Mouse (Mus musculus) liver, embryonic 16.5 days (tissue): ENCODE measurements around the gene Grik5. TPM values are rescaled to one million over a fixed set of nuclear protein-coding genes. Genes with fewer than 3 reads are reported as not detected.

Source experiments
- ATAC-seq: fragments of 200-750 bp; cut with Nextera tagmentation; 2 replicates; pipeline ENCODE4 v1.8.0; 2017; ENCODE audit warnings: low read depth, mild to moderate bottlenecking, moderate number of reproducible peaks, moderate library complexity
- H3K27ac ChIP-seq: fragments of 300-500 bp; sonication (generic); 2 replicates; pipeline ENCODE4 v1.5.1; 2014; ENCODE audit warnings: mild to moderate bottlenecking, low read length
- H3K27me3 ChIP-seq: fragments of 300-500 bp; sonication (generic); 2 replicates; pipeline ENCODE4 v1.6.1; 2014; ENCODE audit warnings: low read depth, low read length, mixed read lengths; ENCODE audit not compliant: control insufficient read depth, insufficient read depth
- H3K36me3 ChIP-seq: fragments of 300-500 bp; sonication (generic); 2 replicates; pipeline ENCODE4 v1.6.1; 2014; ENCODE audit warnings: mild to moderate bottlenecking; ENCODE audit not compliant: control insufficient read depth, insufficient read depth
- H3K4me1 ChIP-seq: fragments of 300-500 bp; sonication (generic); 2 replicates; pipeline ENCODE4 v1.6.1; 2014; ENCODE audit warnings: low read depth, low read length, mixed read lengths; ENCODE audit not compliant: control insufficient read depth
- H3K4me2 ChIP-seq: fragments of 300-500 bp; sonication (generic); 2 replicates; pipeline ENCODE4 v1.6.1; 2014; ENCODE audit warnings: low read depth, low read length, mixed read lengths
- H3K4me3 ChIP-seq: fragments of 300-500 bp; sonication (generic); 2 replicates; pipeline ENCODE4 v1.5.1; 2014; ENCODE audit warnings: low read depth, mild to moderate bottlenecking, low read length
- H3K9ac ChIP-seq: fragments of 300-500 bp; sonication (generic); 2 replicates; pipeline ENCODE4 v1.6.1; 2014; ENCODE audit warnings: low read depth, low read length
- H3K9me3 ChIP-seq: fragments of 300-500 bp; sonication (generic); replicated peaks from 2 replicates; pipeline ENCODE4 v1.6.1; 2016; ENCODE audit warnings: low read length; ENCODE audit not compliant: control insufficient read depth
- WGBS: fragments of 180-500 bp; shearing (Covaris S2); extraction: QIAGEN DNeasy Blood & Tissue Kit; methylation state at CpG from one replicate; pipeline ENCODE4 v1.1.7; 2014; ENCODE audit not compliant: insufficient replicate concordance; 5-methylcytosine and 5-hydroxymethylcytosine counted together
- polyA plus RNA-seq: library from polyadenylated mRNA; unstranded; fragments of >200 nt; fragmentation: Nextera tagmentation; extraction: Ambion mirVana; gene quantifications from 2 replicates; pipeline ENCODE4 v1.2.1, GENCODE M21; 2015

The Grik5 gene
- polyA plus RNA-seq, 1 experiment from 2014 or later: 0.92 TPM

DNA sequence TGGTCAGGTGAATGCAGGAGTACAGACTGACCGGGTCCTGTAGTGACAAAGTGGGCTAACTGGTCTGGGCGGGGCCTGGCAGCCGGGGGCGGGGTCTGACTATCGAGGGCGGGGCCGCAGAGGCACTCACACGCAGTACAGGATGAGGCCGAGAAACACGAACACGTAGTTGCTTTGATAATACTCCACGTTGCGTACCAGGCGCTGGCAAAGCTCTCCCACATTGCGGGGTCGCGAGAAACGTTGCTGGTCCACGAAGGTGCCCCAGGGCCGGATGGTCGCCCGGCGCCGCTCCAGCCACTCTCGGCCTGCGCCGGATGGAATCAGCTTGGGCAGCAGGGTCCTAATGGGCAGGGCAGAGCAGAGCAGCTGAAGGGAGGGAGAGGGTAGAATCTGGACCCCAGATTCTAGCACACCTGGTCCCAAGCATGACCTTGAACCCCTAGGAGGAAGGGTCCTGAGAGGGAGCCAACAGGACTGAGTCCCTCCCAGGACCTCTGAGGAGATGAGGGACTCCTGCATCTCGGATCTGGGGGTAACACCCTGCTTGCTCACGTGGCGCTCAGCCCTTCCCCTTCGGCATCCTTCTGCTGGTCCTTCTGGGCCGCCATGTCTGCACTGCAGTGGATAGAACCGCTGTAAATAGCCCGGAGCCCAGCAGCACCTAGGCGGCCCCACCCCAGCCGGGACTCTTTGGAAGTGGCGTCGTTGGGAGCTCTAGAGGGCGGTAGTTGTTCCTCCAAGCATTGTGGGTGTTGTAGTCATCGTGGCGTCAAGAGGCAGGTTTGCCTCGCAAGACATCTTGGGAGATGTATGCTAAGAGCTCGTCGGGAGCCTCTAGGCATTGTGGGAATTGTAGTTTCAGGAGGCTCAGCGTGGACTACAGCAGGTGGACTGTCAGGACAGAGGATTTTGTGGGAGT lies 99.9 kb downstream of the Grik5 start, which contains the start of gene Rabac1:
Gene Rabac1, minus strand, starts transcription at position 783 of the 922 bp plus-strand sequence.
- Histone ChIP-seq H3K9me3 (no peaks in the 10 kb centered on the region), H3K4me2 (peak within 1 kb of the TSS; percentile 69), H3K9ac (peak within 1 kb of the TSS; percentile 56), H3K4me3 (peak within 1 kb of the TSS; percentile 64), H3K27me3 (no peaks in the 10 kb centered on the region), H3K27ac (peak within 1 kb of the TSS; percentile 30), H3K4me1 (peaks cover 13% of the 10 kb centered on the region), H3K36me3 (no peaks in the 10 kb centered on the region)
- peak; percentile 94 for ATAC-seq
- under 1% methylated on average over 45 of the region's 45 CpGs for WGBS

DNA sequence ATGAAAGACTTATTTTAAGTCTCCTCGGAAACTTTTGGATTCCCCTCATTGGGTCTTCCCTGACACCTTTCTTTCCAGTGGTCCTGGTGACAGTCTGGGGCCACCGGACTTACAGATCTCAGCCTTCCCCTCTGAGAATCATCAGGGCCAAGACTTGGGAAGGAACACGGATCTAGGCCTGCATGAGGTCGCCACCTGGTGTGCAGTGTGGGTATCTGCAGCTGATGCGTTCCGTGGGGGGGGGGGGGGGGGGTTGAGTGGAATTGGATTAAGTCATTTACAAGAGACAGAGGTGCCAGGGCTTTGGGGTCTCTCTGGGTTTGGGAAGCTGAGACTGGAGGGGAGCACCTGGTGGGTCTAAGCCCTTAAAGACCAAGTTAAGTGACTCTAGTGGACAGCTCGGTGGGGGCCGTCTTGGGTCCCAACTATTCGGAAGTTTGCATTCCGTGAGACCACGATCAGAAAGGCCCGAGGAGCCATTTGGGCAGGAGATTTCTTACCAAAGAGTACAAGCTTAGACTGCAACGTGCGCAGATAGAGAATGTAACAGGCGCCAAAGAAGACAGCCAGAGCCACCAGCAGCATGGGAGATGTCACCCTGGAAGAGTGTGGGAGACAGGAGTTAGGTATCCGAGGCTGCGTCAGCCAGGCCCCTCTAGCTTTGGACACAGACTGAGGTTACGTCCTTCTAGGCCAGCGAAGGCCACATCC lies 100.7 kb downstream of the Grik5 start:
- H3K4me1 ChIP-seq: peaks cover 13% of the 10 kb centered on the region
- peak overlapping the region; percentile 56 for H3K9ac ChIP-seq
- H3K9me3 ChIP-seq: no peaks in the 10 kb centered on the region
- peak overlapping the region; percentile 64 for H3K4me3 ChIP-seq
- peak overlapping the region; percentile 30; the same call in 1 of the 2 replicates for H3K27ac ChIP-seq
- no peaks in the 10 kb centered on the region for H3K27me3 ChIP-seq
- 7% methylated on average over 19 of the region's 19 CpGs for WGBS
- no peak for ATAC-seq
- peak overlapping the region; percentile 69 for H3K4me2 ChIP-seq
- H3K36me3 ChIP-seq: no peaks in the 10 kb centered on the region

DNA sequence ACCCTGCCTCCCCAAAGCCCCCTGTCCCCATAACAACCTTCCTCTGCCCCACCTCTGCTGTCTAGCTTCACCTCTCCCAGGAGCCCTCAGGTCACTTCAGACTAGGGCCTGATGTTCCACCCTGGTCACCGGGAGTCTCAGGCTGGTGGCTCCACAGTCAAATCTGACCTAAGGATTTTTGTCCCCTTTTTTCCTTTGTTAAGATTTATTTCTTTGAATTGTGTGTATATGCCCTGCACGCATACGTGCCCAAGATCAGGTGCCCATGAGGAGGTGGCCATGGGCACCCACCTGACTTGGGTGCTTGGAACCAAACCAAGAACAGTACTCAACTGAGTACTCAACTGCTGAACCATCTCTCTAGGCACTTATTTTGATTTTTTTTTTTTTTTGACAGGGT lies 101.8 kb downstream of the Grik5 start:
- WGBS: 75% methylated on average over 3 of the region's 3 CpGs
- H3K4me2 ChIP-seq: no peak overlapping the region
- no peak overlapping the region for H3K4me3 ChIP-seq
- no peak for ATAC-seq
- H3K9me3 ChIP-seq: no peaks in the 10 kb centered on the region
- no peaks in the 10 kb centered on the region for H3K27me3 ChIP-seq
- H3K27ac ChIP-seq: no peak overlapping the region
- no peak overlapping the region for H3K9ac ChIP-seq
- peaks cover 13% of the 10 kb centered on the region for H3K4me1 ChIP-seq
- no peaks in the 10 kb centered on the region for H3K36me3 ChIP-seq

DNA sequence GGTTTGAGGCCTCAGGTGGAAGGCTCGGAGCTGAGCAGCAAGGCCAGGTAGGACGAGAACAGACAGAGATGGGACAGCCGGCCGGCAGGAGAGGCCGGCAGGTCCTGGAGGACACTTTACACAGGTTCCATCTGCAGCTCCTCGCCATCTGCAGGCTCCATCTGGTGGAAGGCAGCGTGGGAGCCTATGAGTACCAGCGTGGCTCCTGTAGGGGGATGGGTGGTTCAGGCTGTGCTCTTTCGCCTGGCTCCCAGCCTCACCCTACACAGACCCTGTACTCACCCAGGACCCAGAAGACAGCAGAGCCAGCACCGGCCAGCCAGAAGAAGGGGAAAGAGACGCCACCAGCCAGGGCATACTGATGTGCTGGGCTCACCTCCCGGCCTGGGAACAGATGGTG lies 102.3 kb downstream of the Grik5 start:
- Histone ChIP-seq H3K4me2 (no peak overlapping the region), H3K4me3 (no peak overlapping the region), H3K27me3 (no peaks in the 10 kb centered on the region), H3K4me1 (peaks cover 10% of the 10 kb centered on the region), H3K27ac (no peak overlapping the region), H3K36me3 (no peaks in the 10 kb centered on the region), H3K9ac (no peak overlapping the region), H3K9me3 (no peaks in the 10 kb centered on the region)
- 74% methylated on average over 12 of the region's 12 CpGs for WGBS
- ATAC-seq: no peak

DNA sequence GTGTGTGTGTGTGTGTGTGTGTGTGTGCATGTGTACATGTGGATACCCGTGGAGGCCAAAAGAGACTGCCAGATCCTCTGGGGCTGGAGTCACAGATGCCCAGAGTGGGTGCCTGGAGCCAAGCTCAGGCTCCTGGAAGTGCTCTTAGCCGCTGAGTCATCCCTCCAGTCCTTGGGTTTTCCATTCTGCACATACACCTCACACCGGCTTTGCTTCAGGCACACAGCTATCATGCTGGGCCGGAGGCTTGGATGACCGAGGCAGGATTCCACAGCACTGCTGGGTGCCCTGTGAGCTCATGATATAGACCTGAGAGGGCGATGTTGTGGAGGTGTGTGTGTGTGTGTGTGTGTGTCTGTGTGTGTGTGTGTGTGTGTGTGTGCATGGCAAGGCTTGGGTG lies 103.7 kb downstream of the Grik5 start:
- H3K4me2 ChIP-seq: no peak overlapping the region
- ATAC-seq: no peak
- H3K9me3 ChIP-seq: no peaks in the 10 kb centered on the region
- H3K36me3 ChIP-seq: no peaks in the 10 kb centered on the region
- no peak overlapping the region for H3K4me3 ChIP-seq
- H3K4me1 ChIP-seq: peaks cover 10% of the 10 kb centered on the region
- H3K27ac ChIP-seq: no peak overlapping the region
- 66% methylated on average over 6 of the region's 6 CpGs for WGBS
- H3K9ac ChIP-seq: no peak overlapping the region
- no peaks in the 10 kb centered on the region for H3K27me3 ChIP-seq

DNA sequence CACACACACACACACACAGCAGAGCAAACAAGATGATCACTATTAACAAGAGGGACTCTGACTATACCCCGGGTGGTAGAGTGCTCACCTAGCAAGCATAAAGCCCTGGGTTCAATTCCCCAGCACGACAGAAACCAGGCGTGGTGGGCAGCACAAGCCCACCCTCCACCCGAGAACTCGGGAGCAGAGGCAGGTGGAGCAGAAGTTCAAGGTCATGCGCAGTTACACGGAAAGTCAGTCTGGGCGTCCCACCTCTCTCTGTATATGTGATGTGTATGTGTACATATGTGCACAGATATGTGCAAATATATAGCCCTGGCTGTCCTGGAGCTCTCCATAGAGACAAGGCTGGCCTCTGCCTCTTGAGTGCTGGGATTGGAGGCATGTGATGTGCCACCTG lies 104.2 kb downstream of the Grik5 start:
- H3K4me3 ChIP-seq: no peak overlapping the region
- ATAC-seq: no peak
- H3K4me2 ChIP-seq: no peak overlapping the region
- no peak overlapping the region for H3K27ac ChIP-seq
- H3K9ac ChIP-seq: no peak overlapping the region
- H3K9me3 ChIP-seq: no peaks in the 10 kb centered on the region
- no peaks in the 10 kb centered on the region for H3K36me3 ChIP-seq
- H3K4me1 ChIP-seq: peaks cover 10% of the 10 kb centered on the region
- WGBS: 60% methylated on average over 8 of the region's 8 CpGs
- no peaks in the 10 kb centered on the region for H3K27me3 ChIP-seq

DNA sequence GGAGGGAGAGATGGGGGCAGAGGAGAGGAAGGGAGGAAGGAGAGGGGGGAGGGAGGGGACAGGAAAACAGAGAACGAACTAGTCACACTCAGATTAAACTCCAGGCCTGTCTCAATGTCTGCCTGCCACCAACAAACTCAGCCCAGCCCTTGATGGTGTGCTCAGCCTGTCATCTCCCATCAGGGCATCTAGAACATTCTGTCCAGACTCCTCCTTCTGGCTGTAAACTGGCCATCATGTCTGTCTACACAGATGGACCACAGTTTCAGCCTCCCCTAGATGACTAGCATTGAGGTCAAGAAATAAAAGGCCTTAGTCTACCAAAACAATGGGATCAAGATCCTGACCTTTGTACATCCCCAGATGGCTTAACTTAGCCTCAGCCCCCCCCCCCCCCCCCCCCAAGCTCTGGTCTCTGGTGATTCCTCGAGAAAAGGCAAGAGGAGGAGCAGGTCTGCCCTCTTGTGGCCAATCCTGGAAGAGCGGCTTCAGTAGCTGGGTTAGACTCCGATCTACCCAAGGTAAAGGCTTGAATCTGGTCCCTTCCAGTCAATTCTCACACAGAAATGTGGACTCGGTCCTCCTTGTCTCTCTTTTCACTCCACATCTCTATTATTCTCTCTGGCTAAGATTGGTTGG lies 107.1 kb downstream of the Grik5 start:
- H3K9me3 ChIP-seq: no peaks in the 10 kb centered on the region
- no peak overlapping the region for H3K9ac ChIP-seq
- H3K4me3 ChIP-seq: no peak overlapping the region
- WGBS: 7% methylated on average over 5 of the region's 5 CpGs
- H3K4me1 ChIP-seq: no peaks in the 10 kb centered on the region
- no peak overlapping the region for H3K4me2 ChIP-seq
- no peak overlapping the region for H3K27ac ChIP-seq
- H3K27me3 ChIP-seq: no peaks in the 10 kb centered on the region
- no peaks in the 10 kb centered on the region for H3K36me3 ChIP-seq
- ATAC-seq: no peak

DNA sequence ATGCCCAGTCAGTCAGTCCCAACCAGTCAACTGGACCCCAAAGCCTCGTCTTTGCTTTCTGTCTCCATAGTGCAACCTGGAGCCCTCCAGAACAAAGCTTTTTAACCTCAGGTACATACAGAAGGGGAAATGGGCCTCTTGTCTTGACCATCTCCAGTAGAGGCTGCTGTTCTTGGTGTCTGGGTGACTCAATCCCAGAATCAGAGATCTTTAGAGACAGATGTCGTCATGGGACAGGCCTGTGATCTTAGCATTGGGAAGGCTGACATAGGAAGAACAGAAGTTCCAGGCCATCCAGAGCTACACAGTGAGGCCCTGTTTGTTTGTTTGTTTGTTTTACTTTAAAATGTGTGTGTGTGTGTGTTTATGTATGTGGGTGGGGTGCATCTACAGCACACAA lies 107.9 kb downstream of the Grik5 start:
- ATAC-seq: no peak
- H3K4me2 ChIP-seq: no peak overlapping the region
- H3K27me3 ChIP-seq: no peaks in the 10 kb centered on the region
- H3K9me3 ChIP-seq: no peaks in the 10 kb centered on the region
- no peak overlapping the region for H3K9ac ChIP-seq
- H3K4me3 ChIP-seq: no peak overlapping the region
- WGBS: 48% methylated on average over 2 of the region's 2 CpGs
- H3K36me3 ChIP-seq: no peaks in the 10 kb centered on the region
- H3K27ac ChIP-seq: no peak overlapping the region
- H3K4me1 ChIP-seq: no peaks in the 10 kb centered on the region
